Mouse (Mus musculus) spleen, adult 2 months (tissue): Measurements from ENCODE around the gene Ptges3. TPM values are rescaled to one million over a fixed set of nuclear protein-coding genes. Genes with fewer than 3 reads are reported as not detected.

Source experiments
- DNase-seq, 2 experiments: peaks; one replicate each; pipeline versions ENCODE4 v3.0.0 to v3.0.0-alpha.2; 2012 to 2021; ENCODE audit warnings: low spot score in 2 of 2, low read depth in 1 of 2
- H3K27ac ChIP-seq: fragments of 200-500 bp; 2 replicates; pipeline ENCODE4 v1.5.1; 2012; ENCODE audit warnings: low read length, inconsistent platforms; ENCODE audit not compliant: insufficient read depth
- H3K27me3 ChIP-seq: fragments of 200-500 bp; 2 replicates; pipeline ENCODE4 v1.6.1; 2012; ENCODE audit warnings: mild to moderate bottlenecking, moderate library complexity, low read length, inconsistent platforms; ENCODE audit not compliant: control insufficient read depth, insufficient read depth
- H3K36me3 ChIP-seq: fragments of 200-500 bp; 2 replicates; pipeline ENCODE4 v1.6.1; 2012; ENCODE audit warnings: mild to moderate bottlenecking, low read length, inconsistent platforms; ENCODE audit not compliant: control insufficient read depth, insufficient read depth
- H3K4me1 ChIP-seq: fragments of 200-500 bp; 2 replicates; pipeline ENCODE4 v1.6.1; 2011; ENCODE audit warnings: inconsistent platforms; ENCODE audit not compliant: control insufficient read depth, insufficient read depth, insufficient read length
- H3K4me3 ChIP-seq: fragments of 200-500 bp; 2 replicates; pipeline ENCODE4 v1.5.1; 2011; ENCODE audit warnings: mild to moderate bottlenecking, inconsistent platforms; ENCODE audit not compliant: insufficient read depth, insufficient read length; ENCODE audit errors: extremely low read depth
- CTCF ChIP-seq: fragments of 200-500 bp; IDR thresholded peaks from 2 replicates; pipeline ENCODE4 v1.5.1; 2011; ENCODE audit warnings: mild to moderate bottlenecking, inconsistent platforms; ENCODE audit not compliant: insufficient read depth, insufficient read length, insufficient replicate concordance; ENCODE audit errors: extremely low read depth
- POLR2A ChIP-seq: fragments of 200-500 bp; IDR thresholded peaks from 2 replicates; pipeline ENCODE4 v1.6.1; 2011; ENCODE audit warnings: low read depth, low read length, inconsistent platforms
- WGBS: fragments of 180-500 bp; shearing (Covaris S2); methylation state at CpG from one replicate; pipeline ENCODE4 v1.1.7; 2018; 5-methylcytosine and 5-hydroxymethylcytosine counted together
- polyA plus RNA-seq: library from polyadenylated mRNA; depleted of rRNA; stranded (reverse); fragments of >200 nt; gene quantifications from 2 replicates; pipeline ENCODE4 v1.2.3, GENCODE M21; 2012; rRNA removed

Ptges3 gene
- polyA plus RNA-seq, 1 experiment = 20.2 TPM

DNA sequence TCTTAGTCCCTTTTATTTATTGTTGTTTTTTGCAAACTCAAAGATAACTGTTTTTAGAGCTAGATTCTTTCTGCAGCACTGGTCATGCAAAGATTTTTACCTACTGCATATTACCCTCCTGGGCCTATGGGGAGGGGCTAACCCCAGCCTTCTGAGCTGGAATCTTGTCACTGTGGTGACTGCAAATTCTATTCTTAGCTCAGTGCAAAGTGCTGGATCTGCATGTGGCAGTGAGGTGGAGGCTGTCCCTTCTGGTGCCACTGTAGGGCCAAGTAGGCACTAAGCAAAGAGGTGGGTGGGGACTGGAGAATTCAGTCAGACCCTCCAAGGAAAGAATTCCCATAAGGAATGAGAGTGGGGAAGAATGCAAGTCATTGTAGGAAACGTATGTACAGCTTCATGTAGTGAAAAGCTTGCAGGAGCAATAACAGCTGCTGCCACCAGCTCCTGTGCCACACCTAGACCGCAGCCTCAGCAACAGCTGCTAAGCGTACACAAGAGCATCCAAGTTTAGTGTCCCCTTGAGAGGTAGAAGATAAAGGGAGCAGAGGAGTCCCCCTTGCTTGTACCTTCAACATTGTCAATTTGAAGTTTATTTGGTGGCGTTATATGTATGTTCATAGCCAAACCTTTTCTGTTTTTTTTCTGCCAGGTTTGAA, 51.5 kb downstream of the Ptges3 start:
- WGBS = 93% methylated on average over 4 of the region's 4 CpGs
- H3K36me3 ChIP-seq = peaks cover 37% of the 10 kb centered on the region

GRCm38 (mm10) chr10:128111227-128111626, 52.5 kb downstream of the Ptges3 start:
- Histone ChIP-seq H3K27me3 (no peaks in the 10 kb centered on the region), H3K4me1 (no peaks in the 10 kb centered on the region), H3K27ac (no peak overlapping the region), H3K36me3 (peaks cover 46% of the 10 kb centered on the region), H3K4me3 (no peak overlapping the region)
- no peak for DNase-seq
- TF ChIP-seq POLR2A (no peak), CTCF (no peak)

More for the DNA sequence above, 51.5 kb downstream of the Ptges3 start:
- Histone ChIP-seq H3K4me3 (no peak overlapping the region), H3K27ac (no peak overlapping the region), H3K27me3 (no peaks in the 10 kb centered on the region), H3K4me1 (no peaks in the 10 kb centered on the region)
- no peak for DNase-seq
- TF ChIP-seq POLR2A = no peak
- TF ChIP-seq CTCF = no peak

GRCm38 (mm10) chr10:128123833-128124232, 65.1 kb downstream of the Ptges3 start:
- peaks cover 84% of the 10 kb centered on the region for H3K36me3 ChIP-seq
- no peak overlapping the region for H3K4me3 ChIP-seq
- no peaks in the 10 kb centered on the region for H3K4me1 ChIP-seq
- no peak for DNase-seq
- no peaks in the 10 kb centered on the region for H3K27me3 ChIP-seq
- TF ChIP-seq POLR2A (no peak), CTCF (no peak)
- no peak overlapping the region for H3K27ac ChIP-seq
- 94% methylated on average over 7 of the region's 7 CpGs for WGBS

- Histone ChIP-seq H3K4me1 (no peaks in the 10 kb centered on the region), H3K27ac (no peak overlapping the region), H3K36me3 (peaks cover 78% of the 10 kb centered on the region), H3K27me3 (no peaks in the 10 kb centered on the region), H3K4me3 (no peak overlapping the region)
- no peak for TF ChIP-seq CTCF
- TF ChIP-seq POLR2A = no peak
- no peak for DNase-seq
- 97% methylated on average over 9 of the region's 9 CpGs for WGBS
Observed at GRCm38 (mm10) chr10:128124831-128125230, 66.1 kb downstream of the Ptges3 start.

DNA sequence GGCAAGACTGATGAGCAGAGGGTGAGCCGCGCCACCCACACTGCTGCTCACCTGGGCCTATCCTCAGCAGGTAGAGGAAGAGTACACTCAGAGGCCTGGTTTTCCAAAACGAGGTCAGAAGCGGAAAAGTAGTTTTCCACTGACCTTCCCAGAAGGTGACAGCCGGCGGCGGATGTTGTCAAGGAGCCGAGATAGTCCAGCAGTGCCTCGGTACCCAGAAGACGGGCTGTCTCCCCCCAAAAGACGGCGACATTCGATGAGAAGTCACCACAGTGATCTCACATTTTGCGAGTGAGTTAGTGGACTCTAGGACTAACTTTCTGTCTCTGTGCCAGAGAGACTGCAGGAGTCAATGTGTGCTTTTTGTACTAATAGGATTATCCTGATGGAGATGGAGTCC, 67.2 kb downstream of the Ptges3 start:
- TF ChIP-seq CTCF (no peak), POLR2A (no peak)
- no peaks in the 10 kb centered on the region for H3K4me1 ChIP-seq
- no peak overlapping the region for H3K4me3 ChIP-seq
- H3K27me3 ChIP-seq = no peaks in the 10 kb centered on the region
- no peak for DNase-seq
- no peak overlapping the region for H3K27ac ChIP-seq
- H3K36me3 ChIP-seq = peaks cover 70% of the 10 kb centered on the region
- WGBS = 95% methylated on average over 14 of the region's 14 CpGs

Other genes with a start within 250 kb of the Ptges3 start
- gene Rdh19, start 209.0 kb upstream of the Ptges3 start, polyA plus RNA-seq = not detected in 2 replicates
- gene Rdh16f2, start 192.5 kb upstream of the Ptges3 start, polyA plus RNA-seq = 0.08 TPM in 1 of 2 replicates, not detected in the other
- gene Rdh7, start 170.1 kb upstream of the Ptges3 start, polyA plus RNA-seq = 0.06 and 0.08 TPM in 2 replicates
- gene Sdr9c7, start 160.4 kb upstream of the Ptges3 start, polyA plus RNA-seq = 0.04 and 0.15 TPM in 2 replicates
- not detected in 2 replicates for gene Hsd17b6, start 51.3 kb upstream of the Ptges3 start, polyA plus RNA-seq
- gene Prim1, start 43.8 kb upstream of the Ptges3 start, polyA plus RNA-seq = 3.9 and 4.2 TPM in 2 replicates
- 124 and 171 TPM in 2 replicates for gene Naca, start 23.4 kb upstream of the Ptges3 start, polyA plus RNA-seq
- gene Atp5b, start 24.3 kb downstream of the Ptges3 start, polyA plus RNA-seq = 803 and 1,529 TPM in 2 replicates
- 39.0 and 43.3 TPM in 2 replicates for gene Baz2a, start 32.6 kb downstream of the Ptges3 start, polyA plus RNA-seq
- 30.0 and 37.0 TPM in 2 replicates for gene Rbms2, start 121.3 kb downstream of the Ptges3 start, polyA plus RNA-seq
- gene Gls2, start 135.5 kb downstream of the Ptges3 start, polyA plus RNA-seq = 4.7 and 6.6 TPM in 2 replicates
- 6.0 and 7.6 TPM in 2 replicates for gene Spryd4, start 152.9 kb downstream of the Ptges3 start, polyA plus RNA-seq
- 0.08 TPM in 1 of 2 replicates, not detected in the other for gene Mip, start 166.9 kb downstream of the Ptges3 start, polyA plus RNA-seq
- 4.8 and 6.7 TPM in 2 replicates for gene Timeless, start 173.1 kb downstream of the Ptges3 start, polyA plus RNA-seq
- gene Apon, start 195.1 kb downstream of the Ptges3 start, polyA plus RNA-seq = 0.06 and 0.20 TPM in 2 replicates
- gene Apof, start 209.7 kb downstream of the Ptges3 start, polyA plus RNA-seq = 1.0 and 1.4 TPM in 2 replicates
- 34.6 and 42.1 TPM in 2 replicates for gene Stat2, start 211.6 kb downstream of the Ptges3 start, polyA plus RNA-seq
- gene Il23a, start 239.8 kb downstream of the Ptges3 start, polyA plus RNA-seq = not detected in 2 replicates
- gene Pan2, start 244.4 kb downstream of the Ptges3 start, polyA plus RNA-seq = 25.7 and 30.6 TPM in 2 replicates